Mouse (Mus musculus) myocyte (in vitro differentiated cells): ENCODE results near the gene Supt5. TPM values are rescaled to one million over a fixed set of nuclear protein-coding genes. Genes with fewer than 3 reads are reported as not detected.

Source experiments
- H3K27me3 ChIP-seq: one replicate; pipeline ENCODE4 v1.6.1; 2011; ENCODE audit not compliant: control insufficient read depth, insufficient read depth, insufficient read length
- H3K36me3 ChIP-seq: one replicate; pipeline ENCODE4 v1.6.1; 2011; ENCODE audit not compliant: control insufficient read depth, insufficient read depth
- H3K4me2 ChIP-seq: one replicate; pipeline ENCODE4 v1.6.1; 2011; ENCODE audit warnings: low read depth, control low read depth
- H3K4me3 ChIP-seq: one replicate; pipeline ENCODE4 v1.5.1; 2011; ENCODE audit warnings: mild to moderate bottlenecking, control low read depth, moderate library complexity
- H3K79me2 ChIP-seq: one replicate; pipeline ENCODE4 v1.6.1; 2011; ENCODE audit not compliant: control insufficient read depth, insufficient read depth
- H3ac ChIP-seq: one replicate; pipeline ENCODE4 v1.6.1; 2011; ENCODE audit not compliant: control insufficient read depth, insufficient read length
- CEBPB ChIP-seq: IDR thresholded peaks from 2 replicates; pipeline ENCODE4 v1.6.1; 2011; ENCODE audit warnings: mild to moderate bottlenecking, moderate library complexity; ENCODE audit not compliant: poor library complexity, insufficient read depth, severe bottlenecking
- E2F4 ChIP-seq: IDR thresholded peaks from one replicate; pipeline ENCODE4 v1.6.1; 2011; ENCODE audit warnings: mild to moderate bottlenecking, control low read depth, moderate library complexity; ENCODE audit not compliant: insufficient read depth
- MAX ChIP-seq: IDR thresholded peaks from one replicate; pipeline ENCODE4 v1.6.1; 2011; ENCODE audit warnings: low read depth, mild to moderate bottlenecking, control low read depth
- MYOD1 ChIP-seq, 3 experiments: IDR thresholded peaks; one replicate each; pipeline ENCODE4 v1.6.1; 2011; ENCODE audit warnings: control low read depth in 2 of 3, low read depth in 2 of 3, mild to moderate bottlenecking in 2 of 3, moderate library complexity in 1 of 3; ENCODE audit not compliant: insufficient read length in 2 of 3, control insufficient read depth in 1 of 3
- MYOG ChIP-seq, 3 experiments: IDR thresholded peaks; one replicate each; pipeline ENCODE4 v1.6.1; 2011; ENCODE audit warnings: control low read depth in 2 of 3, low read depth in 2 of 3, mild to moderate bottlenecking in 2 of 3; ENCODE audit not compliant: insufficient read length in 2 of 3, control insufficient read depth in 1 of 3, insufficient read depth in 1 of 3
- POLR2A ChIP-seq: IDR thresholded peaks from one replicate; pipeline ENCODE4 v1.6.1; 2011; ENCODE audit warnings: low read depth, mild to moderate bottlenecking, control low read depth, moderate library complexity; ENCODE audit not compliant: insufficient read length
- POLR2AphosphoS2 ChIP-seq: IDR thresholded peaks from one replicate; pipeline ENCODE4 v1.6.1; 2011; ENCODE audit warnings: low read depth, control low read depth; ENCODE audit not compliant: insufficient read length
- REST ChIP-seq: IDR thresholded peaks from one replicate; pipeline ENCODE4 v1.6.1; 2011; ENCODE audit warnings: mild to moderate bottlenecking, control low read depth, moderate library complexity; ENCODE audit not compliant: insufficient read depth, insufficient read length
- SRF ChIP-seq: IDR thresholded peaks from one replicate; pipeline ENCODE4 v1.6.1; 2011; ENCODE audit warnings: low read depth; ENCODE audit not compliant: control insufficient read depth, insufficient read length
- TCF12 ChIP-seq: IDR thresholded peaks from one replicate; pipeline ENCODE4 v1.6.1; 2011; ENCODE audit warnings: mild to moderate bottlenecking, control low read depth; ENCODE audit not compliant: poor library complexity, insufficient read depth, severe bottlenecking
- TCF3 ChIP-seq: IDR thresholded peaks from one replicate; pipeline ENCODE4 v1.6.1; 2011; ENCODE audit warnings: low read depth, control low read depth; ENCODE audit not compliant: insufficient read length
- USF1 ChIP-seq: IDR thresholded peaks from one replicate; pipeline ENCODE4 v1.6.1; 2011; ENCODE audit warnings: low read depth, mild to moderate bottlenecking, control low read depth, moderate library complexity
- polyA plus RNA-seq: library from polyadenylated mRNA; unstranded; fragments of >200 nt; fragmentation: generic; extraction: Trizol; gene quantifications from one replicate; pipeline ENCODE4 v1.2.1, GENCODE M21; 2012; ENCODE audit warnings: missing spikeins

Supt5 gene
- polyA plus RNA-seq, 1 experiment, result 84.2 TPM

- Histone ChIP-seq H3K4me3 (peak overlapping the region; percentile 30), H3ac (peak overlapping the region; percentile 9), H3K36me3 (no peaks in the 10 kb centered on the region), H3K27me3 (no peaks in the 10 kb centered on the region), H3K79me2 (peaks cover 23% of the 10 kb centered on the region), H3K4me2 (peak overlapping the region; percentile 92)
- TF ChIP-seq POLR2A, result peak; percentile 6
- TF ChIP-seq MYOG (IDR thresholded peaks at IDR 0.05; ENCODE audit: control insufficient read depth in 1 of 3, insufficient read depth in 1 of 3, insufficient read length in 2 of 3, low read depth in 2 of 3), result peak in 1 of 3 experiments; percentile 38
- no peak for TF ChIP-seq E2F4
Observed at GRCm38 (mm10) chr7:28381017-28381790, 42.7 kb upstream of the Supt5 start.

- no peaks in the 10 kb centered on the region for H3K27me3 ChIP-seq
- H3K36me3 ChIP-seq, result no peaks in the 10 kb centered on the region
- H3K79me2 ChIP-seq, result peaks cover 27% of the 10 kb centered on the region
- peak within 1 kb of the TSS; percentile 100 for H3K4me2 ChIP-seq
- TF ChIP-seq TCF3, result no peak
- no peak for TF ChIP-seq POLR2A
- TF ChIP-seq MAX, result no peak
- TF ChIP-seq POLR2AphosphoS2, result no peak
- no peak for TF ChIP-seq TCF12
- no peak for TF ChIP-seq CEBPB
- no peak for TF ChIP-seq MYOG (IDR thresholded peaks at IDR 0.05; ENCODE audit: control insufficient read depth in 1 of 3, insufficient read depth in 1 of 3, insufficient read length in 2 of 3, low read depth in 2 of 3)
- no peak for TF ChIP-seq MYOD1 (IDR thresholded peaks at IDR 0.05; ENCODE audit: control insufficient read depth in 1 of 3, insufficient read length in 2 of 3, low read depth in 2 of 3)
- TF ChIP-seq E2F4, result no peak
- TF ChIP-seq SRF, result no peak
- no peak for TF ChIP-seq REST
- no peak for TF ChIP-seq USF1
- H3K4me3 ChIP-seq, result peak within 1 kb of the TSS; percentile 96
- peak within 1 kb of the TSS; percentile 81 for H3ac ChIP-seq
Observed at GRCm38 (mm10) chr7:28380237-28381016, 41.9 kb upstream of the Supt5 start, which contains the start of gene Zfp36. TSS of gene Zfp36 (minus strand) at chr7:28380253.

- H3K27me3 ChIP-seq, result no peaks in the 10 kb centered on the region
- no peak for TF ChIP-seq REST
- no peak for TF ChIP-seq TCF12
- TF ChIP-seq MYOG (IDR thresholded peaks at IDR 0.05; ENCODE audit: control insufficient read depth in 1 of 3, insufficient read depth in 1 of 3, insufficient read length in 2 of 3, low read depth in 2 of 3), result peak in 2 of 3 experiments; percentile 71 to 74
- TF ChIP-seq POLR2AphosphoS2, result peak; percentile 99
- TF ChIP-seq POLR2A, result peak; percentile 99
- TF ChIP-seq USF1, result no peak
- TF ChIP-seq TCF3, result no peak
- TF ChIP-seq MAX, result no peak
- peak; percentile 80 for TF ChIP-seq SRF
- TF ChIP-seq MYOD1 (IDR thresholded peaks at IDR 0.05; ENCODE audit: control insufficient read depth in 1 of 3, insufficient read length in 2 of 3, low read depth in 2 of 3), result peak in 2 of 3 experiments; percentile 51 to 74
- no peak for TF ChIP-seq E2F4
- no peak for TF ChIP-seq CEBPB
Observed at GRCm38 (mm10) chr7:28378769-28379651, 40.5 kb upstream of the Supt5 start.

GRCm38 (mm10) chr7:28378066-28378690 is 39.6 kb upstream of the Supt5 start:
- Histone ChIP-seq H3K4me2 (peak overlapping the region; percentile 100), H3K79me2 (peaks cover 27% of the 10 kb centered on the region), H3K36me3 (no peaks in the 10 kb centered on the region), H3K27me3 (no peaks in the 10 kb centered on the region), H3K4me3 (peak overlapping the region; percentile 96), H3ac (peak overlapping the region; percentile 81)
- peak; percentile 25 for TF ChIP-seq POLR2A
- no peak for TF ChIP-seq REST

More at GRCm38 (mm10) chr7:28378769-28379651, 40.5 kb upstream of the Supt5 start:
- Histone ChIP-seq H3ac (peak overlapping the region; percentile 81), H3K4me2 (peak overlapping the region; percentile 100), H3K79me2 (peaks cover 27% of the 10 kb centered on the region), H3K36me3 (no peaks in the 10 kb centered on the region), H3K4me3 (peak overlapping the region; percentile 96)
